Mouse (Mus musculus) heart, postnatal 0 days (tissue): Measurements from ENCODE around the gene Pkp3.

Experiments used
- CTCF ChIP-seq: IDR thresholded peaks from 2 replicates; pipeline ENCODE4 v1.5.1; 2016; ENCODE audit warnings: antibody characterized with exemption, control low read depth, low read depth
- EP300 ChIP-seq: IDR thresholded peaks from 2 replicates; pipeline ENCODE4 v1.6.1; 2016; ENCODE audit warnings: antibody characterized with exemption, low read depth

GRCm38 (mm10) chr7:141032458-141033167, 45.4 kb upstream of the Pkp3 start:
- TF ChIP-seq CTCF (no peak), EP300 (no peak)
